Mouse (Mus musculus): ENCODE measurements at regions not wholly inside any gene's neighbourhood (a gene's known extent, or its start where the extent isn't known, plus 50 kb on each side); places are given as distances from the start of the nearest gene placed in this dataset.

GRCm38 (mm10) chr3:157841164-157841719 is 83.6 kb downstream of the Cth start:
- TF ChIP-seq CTCF (IDR thresholded peaks at IDR 0.05; ENCODE audit: borderline replicate concordance, insufficient read depth, low read length) (no peak), POLR2A (IDR thresholded peaks at IDR 0.05; ENCODE audit: low read depth, low read length) (no peak)

Data from embryonic fibroblast, embryonic 13.5 days (primary cell).